In genomic region chr6:8258316-8258715, GRCm38 (mm10) we compare ENCODE assay signal across 8 mouse cellular contexts. TPM values are rescaled to one million over a fixed set of nuclear protein-coding genes. Genes with fewer than 3 reads are reported as not detected.
A peak's percentile ranks its signal among the peaks of the same experiment; 100 is the strongest.
DNase-seq lines count a peak whose midpoint lies in the region; ATAC-seq and TF ChIP-seq lines count a peak whose summit lies in the region.

No protein-coding gene starts in this region.

- no peaks in the 10 kb centered on the region for H3K27me3 ChIP-seq in heart, embryonic 16.5 days (ENCODE audit: control insufficient read depth, insufficient read depth, low read length)
- H3K27me3 ChIP-seq in G1E (ENCODE audit: insufficient read depth, low read length): no peaks in the 10 kb centered on the region
- H3K27me3 ChIP-seq in hindbrain, embryonic 10.5 days (ENCODE audit: insufficient read depth, poor library complexity, severe bottlenecking): no peaks in the 10 kb centered on the region
- H3K27me3 ChIP-seq in midbrain, embryonic 12.5 days: no peaks in the 10 kb centered on the region

- H3K4me1 ChIP-seq in heart, embryonic 16.5 days (ENCODE audit: control insufficient read depth, insufficient read depth, low read length): peaks cover 9% of the 10 kb centered on the region; the same call in 1 of the 2 replicates
- peaks cover 6% of the 10 kb centered on the region for H3K4me1 ChIP-seq in G1E (ENCODE audit: insufficient read depth, low read depth, low read length)
- peaks cover 19% of the 10 kb centered on the region for H3K4me1 ChIP-seq in hindbrain, embryonic 10.5 days (replicated peaks)
- H3K4me1 ChIP-seq in midbrain, embryonic 12.5 days: peaks cover 17% of the 10 kb centered on the region

- no peak for ATAC-seq in heart, embryonic 16.5 days (replicated peaks; ENCODE audit: extremely low read depth, insufficient read depth, low FRiP score)
- no peak for ATAC-seq in G1E (ENCODE audit: extremely low read depth, insufficient number of reproducible peaks, low FRiP score, poor library complexity, severe bottlenecking)
- ATAC-seq in midbrain, embryonic 12.5 days (ENCODE audit: low FRiP score, low read depth): no peak

- WGBS in heart, embryonic 16.5 days: 7% methylated on average over 6 of the region's 6 CpGs
- WGBS in hindbrain, embryonic 10.5 days: 11% methylated on average over 6 of the region's 6 CpGs
- WGBS in midbrain, embryonic 12.5 days: 11% methylated on average over 6 of the region's 6 CpGs

- no peaks in the 10 kb centered on the region; the same call in 1 of the 2 replicates for H3K36me3 ChIP-seq in heart, embryonic 16.5 days (ENCODE audit: control insufficient read depth, insufficient read depth)
- H3K36me3 ChIP-seq in G1E (replicated peaks): peaks cover 21% of the 10 kb centered on the region
- H3K36me3 ChIP-seq in hindbrain, embryonic 10.5 days: peaks cover 27% of the 10 kb centered on the region
- H3K36me3 ChIP-seq in midbrain, embryonic 12.5 days: 0 out of 2 replicates have a peak, but pooled peaks cover 3% of the 10 kb centered on the region

- intact Hi-C loops in heart, postnatal 25 days (cut with DNase I): loop anchor here (5.0 kb wide), 1 partner anchor 46 kb away; no protein-coding TSS in a partner anchor

- peak overlapping the region; percentile 82 for H3K9ac ChIP-seq in heart, embryonic 16.5 days (ENCODE audit: low read length)
- H3K9ac ChIP-seq in midbrain, embryonic 12.5 days (replicated peaks): peak overlapping the region; percentile 78

- H3K4me2 ChIP-seq in heart, embryonic 16.5 days (ENCODE audit: low read depth, low read length): peak overlapping the region; percentile 70
- H3K4me2 ChIP-seq in midbrain, embryonic 12.5 days (replicated peaks): peak overlapping the region; percentile 74

- no peak for DNase-seq in heart, postnatal 25 days (ENCODE audit: low spot score)
- DNase-seq in G1E (ENCODE audit: low spot score): no peak
- no peak for DNase-seq in hindbrain, embryonic 10.5 days (ENCODE audit: low spot score)
- no peak for DNase-seq in right cerebral cortex, adult 2 months (ENCODE audit: low spot score in 2 of 2)
- no peak for DNase-seq in layer of hippocampus, postnatal 25 days (ENCODE audit: extremely low spot score in 1 of 2, low spot score in 1 of 2)
- no peak for DNase-seq in adrenal gland, adult 8-10 months

- no peak for TF ChIP-seq CTCF in G1E (IDR thresholded peaks at IDR 0.05; ENCODE audit: low read depth, low read length)

- H3K4me3 ChIP-seq in heart, embryonic 16.5 days (ENCODE audit: low read length): peak overlapping the region; percentile 82
- H3K4me3 ChIP-seq in G1E (ENCODE audit: low read depth, low read length): peak overlapping the region; percentile 97
- peak overlapping the region; percentile 79 for H3K4me3 ChIP-seq in hindbrain, embryonic 10.5 days
- H3K4me3 ChIP-seq in midbrain, embryonic 12.5 days: peak overlapping the region; percentile 80

- H3K27ac ChIP-seq in heart, embryonic 16.5 days (ENCODE audit: low read length): peak overlapping the region; percentile 74
- H3K27ac ChIP-seq in hindbrain, embryonic 10.5 days: peak overlapping the region; percentile 92
- H3K27ac ChIP-seq in midbrain, embryonic 12.5 days (replicated peaks): peak overlapping the region; percentile 80; the same call in 1 of the 2 replicates

- H3K9me3 ChIP-seq in heart, embryonic 16.5 days (replicated peaks; ENCODE audit: control insufficient read depth, low read length): no peaks in the 10 kb centered on the region
- no peaks in the 10 kb centered on the region for H3K9me3 ChIP-seq in G1E (replicated peaks)
- no peaks in the 10 kb centered on the region for H3K9me3 ChIP-seq in hindbrain, embryonic 10.5 days
- no peaks in the 10 kb centered on the region for H3K9me3 ChIP-seq in midbrain, embryonic 12.5 days

RNA-seq across cellular contexts. Expression of gene Rpa3, which starts 0.7 kb away (rescaled TPM):
- polyA plus RNA-seq in heart, embryonic 16.5 days (2015; fragmentation: Nextera tagmentation; extraction: Ambion mirVana): 81.4 and 104 TPM in 2 replicates
- 10 to 100 TPM; 21.0 to 23.8 TPM for total RNA-seq in heart, postnatal 25 days (2021)
- total RNA-seq in G1E (2014; fragmentation: Nextera tagmentation) (20.2 and 21.6 TPM in 2 replicates), G1E (2017) (227 and 304 TPM in 2 replicates)
- polyA plus RNA-seq in G1E (2012): 1.9 and 2.3 TPM in 2 replicates
- 175 and 185 TPM in 2 replicates for polyA plus RNA-seq in hindbrain, embryonic 10.5 days (2016; fragmentation: Nextera tagmentation; extraction: Ambion mirVana)
- 149 and 155 TPM in 2 replicates for polyA plus RNA-seq in midbrain, embryonic 12.5 days (2016; fragmentation: Nextera tagmentation; extraction: Ambion mirVana)
- total RNA-seq in layer of hippocampus, postnatal 25 days (2021): 10 to 100 TPM; 14.0 to 17.5 TPM
- 10 to 100 TPM; 15.4 to 19.1 (median 17.4) TPM for total RNA-seq in adrenal gland, adult 8-10 months (2022)

RNA-seq across cellular contexts. Expression of gene Umad1, which starts 0.8 kb away (rescaled TPM):
- 21.7 and 24.5 TPM in 2 replicates for polyA plus RNA-seq in heart, embryonic 16.5 days (2015; fragmentation: Nextera tagmentation; extraction: Ambion mirVana)
- total RNA-seq in heart, postnatal 25 days (2021): 10 to 100 TPM in 1 of 2 experiments, 1 to 10 TPM in 1; 9.9 to 12.9 TPM
- total RNA-seq in G1E (2014; fragmentation: Nextera tagmentation): 6.0 and 18.1 TPM in 2 replicates
- 6.7 and 7.0 TPM in 2 replicates for total RNA-seq in G1E (2017)
- polyA plus RNA-seq in G1E (2012): 5.6 and 6.1 TPM in 2 replicates
- 21.4 and 22.7 TPM in 2 replicates for polyA plus RNA-seq in hindbrain, embryonic 10.5 days (2016; fragmentation: Nextera tagmentation; extraction: Ambion mirVana)
- 29.7 and 32.1 TPM in 2 replicates for polyA plus RNA-seq in midbrain, embryonic 12.5 days (2016; fragmentation: Nextera tagmentation; extraction: Ambion mirVana)
- 10 to 100 TPM; 28.5 to 32.0 TPM for total RNA-seq in layer of hippocampus, postnatal 25 days (2021)
- total RNA-seq in adrenal gland, adult 8-10 months (2022): 10 to 100 TPM; 18.4 to 23.3 (median 22.1) TPM

RNA-seq across cellular contexts. Expression of gene Gm45062, which starts 0.9 kb away (rescaled TPM):
- 6.6 and 9.1 TPM in 2 replicates for polyA plus RNA-seq in heart, embryonic 16.5 days (2015; fragmentation: Nextera tagmentation; extraction: Ambion mirVana)
- not detected for total RNA-seq in heart, postnatal 25 days (2021)
- total RNA-seq in G1E (2014; fragmentation: Nextera tagmentation): 88.3 and 98.3 TPM in 2 replicates
- total RNA-seq in G1E (2017): 41.5 and 57.6 TPM in 2 replicates
- polyA plus RNA-seq in G1E (2012): not detected in 2 replicates
- polyA plus RNA-seq in hindbrain, embryonic 10.5 days (2016; fragmentation: Nextera tagmentation; extraction: Ambion mirVana): 8.0 and 9.1 TPM in 2 replicates
- polyA plus RNA-seq in midbrain, embryonic 12.5 days (2016; fragmentation: Nextera tagmentation; extraction: Ambion mirVana): 15.8 and 20.5 TPM in 2 replicates
- 1 to 10 TPM; 1.5 to 2.6 TPM for total RNA-seq in layer of hippocampus, postnatal 25 days (2021)
- 1 to 10 TPM in 2 of 4 experiments, under 1 TPM in 1, not detected in 1; 0.07 to 1.5 (median 1.1) TPM for total RNA-seq in adrenal gland, adult 8-10 months (2022)

RNA-seq across cellular contexts. Expression of gene Mios, which starts 49.3 kb away (rescaled TPM):
- polyA plus RNA-seq in heart, embryonic 16.5 days (2015; fragmentation: Nextera tagmentation; extraction: Ambion mirVana): 15.2 and 16.0 TPM in 2 replicates
- total RNA-seq in heart, postnatal 25 days (2021): 10 to 100 TPM; 17.1 to 18.0 TPM
- 38.1 and 38.8 TPM in 2 replicates for total RNA-seq in G1E (2014; fragmentation: Nextera tagmentation)
- 19.9 and 23.7 TPM in 2 replicates for total RNA-seq in G1E (2017)
- 5.2 and 7.2 TPM in 2 replicates for polyA plus RNA-seq in G1E (2012)
- polyA plus RNA-seq in hindbrain, embryonic 10.5 days (2016; fragmentation: Nextera tagmentation; extraction: Ambion mirVana): 19.9 and 23.3 TPM in 2 replicates
- polyA plus RNA-seq in midbrain, embryonic 12.5 days (2016; fragmentation: Nextera tagmentation; extraction: Ambion mirVana): 27.6 and 29.0 TPM in 2 replicates
- 10 to 100 TPM; 25.2 to 26.5 TPM for total RNA-seq in layer of hippocampus, postnatal 25 days (2021)
- total RNA-seq in adrenal gland, adult 8-10 months (2022): 10 to 100 TPM; 17.4 to 21.3 (median 19.3) TPM

Comparison
In these comparisons a context has a peak if more than half of its experiments do, and no peak if none do; other contexts are left out.
1. RNA of gene Gm45062, which starts 0.9 kb away (total RNA-seq): 41.5 to 98.3 TPM in G1E; 1.5 to 2.6 TPM in layer of hippocampus, postnatal 25 days, 0.07 to 1.5 TPM in adrenal gland, adult 8-10 months and not detected in heart, postnatal 25 days; every median in the first group is over 10 times any median in the second.
2. Peak in every context shown above with its lines, with median percentiles within 50 percentile points of each other: H3K27ac ChIP-seq and H3K4me3 ChIP-seq.